Mouse (Mus musculus) right cerebral cortex, postnatal 36 days (tissue): Measurements from ENCODE around the gene Cgnl1.

ENCODE experiments used
- DNase-seq, 2 experiments: peaks; one replicate each; pipeline ENCODE4 v3.0.0; 2022; ENCODE audit warnings: low spot score in 2 of 2, mixed read lengths in 1 of 2

The Cgnl1 gene

GRCm38 (mm10) chr9:71716995-71717394 is 54.4 kb downstream of the Cgnl1 start:
- DNase-seq = no peak

- no peak for DNase-seq
Measured at GRCm38 (mm10) chr9:71710776-71711175, 60.6 kb downstream of the Cgnl1 start.

GRCm38 (mm10) chr9:71709199-71709598 is 62.2 kb downstream of the Cgnl1 start:
- no peak for DNase-seq

- DNase-seq = no peak
Measured at GRCm38 (mm10) chr9:71707989-71708388, 63.4 kb downstream of the Cgnl1 start.

GRCm38 (mm10) chr9:71704332-71705014 is 66.9 kb downstream of the Cgnl1 start:
- DNase-seq = no peak

GRCm38 (mm10) chr9:71699087-71699486 is 72.3 kb downstream of the Cgnl1 start:
- no peak for DNase-seq

- DNase-seq = no peak
Measured at GRCm38 (mm10) chr9:71698116-71698515, 73.3 kb downstream of the Cgnl1 start.

GRCm38 (mm10) chr9:71697189-71697588 is 74.2 kb downstream of the Cgnl1 start:
- DNase-seq = no peak

- no peak for DNase-seq
Measured at GRCm38 (mm10) chr9:71696762-71697161, 74.6 kb downstream of the Cgnl1 start.

GRCm38 (mm10) chr9:71695133-71695532 is 76.3 kb downstream of the Cgnl1 start:
- no peak for DNase-seq

GRCm38 (mm10) chr9:71694223-71694622 is 77.2 kb downstream of the Cgnl1 start:
- DNase-seq = no peak

- DNase-seq = no peak
Measured at GRCm38 (mm10) chr9:71693771-71694170, 77.6 kb downstream of the Cgnl1 start.

GRCm38 (mm10) chr9:71692165-71692564 is 79.2 kb downstream of the Cgnl1 start:
- DNase-seq = no peak

GRCm38 (mm10) chr9:71689369-71690073 is 81.9 kb downstream of the Cgnl1 start:
- no peak for DNase-seq

- DNase-seq = no peak
Measured at GRCm38 (mm10) chr9:71686463-71686862, 84.9 kb downstream of the Cgnl1 start.

- DNase-seq = no peak
Measured at GRCm38 (mm10) chr9:71684772-71685171, 86.6 kb downstream of the Cgnl1 start.

GRCm38 (mm10) chr9:71680381-71680780 is 91.0 kb downstream of the Cgnl1 start:
- DNase-seq = no peak

GRCm38 (mm10) chr9:71679103-71679815 is 92.1 kb downstream of the Cgnl1 start:
- no peak for DNase-seq

GRCm38 (mm10) chr9:71676988-71677688 is 94.3 kb downstream of the Cgnl1 start:
- no peak for DNase-seq

- no peak for DNase-seq
Measured at GRCm38 (mm10) chr9:71675799-71676414, 95.5 kb downstream of the Cgnl1 start.

GRCm38 (mm10) chr9:71675216-71675615 is 96.2 kb downstream of the Cgnl1 start:
- DNase-seq = no peak

GRCm38 (mm10) chr9:71674476-71674875 is 96.9 kb downstream of the Cgnl1 start:
- DNase-seq = no peak
